Mouse (Mus musculus) layer of hippocampus, postnatal 14 days (tissue): ENCODE data around the gene Ttll1. TPM values are rescaled to one million over a fixed set of nuclear protein-coding genes. Genes with fewer than 3 reads are reported as not detected.
A peak's percentile ranks its signal among the peaks of the same experiment; 100 is the strongest.

Source experiments
- DNase-seq, 2 experiments: peaks; one replicate each; pipeline ENCODE4 v3.0.0; 2021 to 2022; ENCODE audit warnings: low spot score in 2 of 2, mixed read lengths in 1 of 2
- long read RNA-seq, 2 experiments: library from polyadenylated mRNA; stranded (forward); transcript quantifications; one replicate each; pipeline ENCODE4 v2.0.0; 2021
- total RNA-seq, 2 experiments: library from RNA; stranded (reverse); gene quantifications; 2 replicates each; pipeline ENCODE4 v1.2.3; 2021

Ttll1 gene
- total RNA-seq, result 10 to 100 TPM; 37.8 to 39.2 TPM
- long read RNA-seq, experiment 1, transcript Ttll1-201 (12 exons, 2,060 nt), result major isoform, 48 of 54 reads
- long read RNA-seq, experiment 1, partial matches to known transcripts, result 2 of 54 reads
- long read RNA-seq, experiment 1, other reads (novel, unspliced or antisense), result 4 of 54 reads
- long read RNA-seq, experiment 2, transcript Ttll1-201 (12 exons, 2,060 nt), result major isoform, 37 of 46 reads
- long read RNA-seq, experiment 2, partial matches to known transcripts, result 4 of 46 reads
- long read RNA-seq, experiment 2, other reads (novel, unspliced or antisense), result 5 of 46 reads

DNA sequence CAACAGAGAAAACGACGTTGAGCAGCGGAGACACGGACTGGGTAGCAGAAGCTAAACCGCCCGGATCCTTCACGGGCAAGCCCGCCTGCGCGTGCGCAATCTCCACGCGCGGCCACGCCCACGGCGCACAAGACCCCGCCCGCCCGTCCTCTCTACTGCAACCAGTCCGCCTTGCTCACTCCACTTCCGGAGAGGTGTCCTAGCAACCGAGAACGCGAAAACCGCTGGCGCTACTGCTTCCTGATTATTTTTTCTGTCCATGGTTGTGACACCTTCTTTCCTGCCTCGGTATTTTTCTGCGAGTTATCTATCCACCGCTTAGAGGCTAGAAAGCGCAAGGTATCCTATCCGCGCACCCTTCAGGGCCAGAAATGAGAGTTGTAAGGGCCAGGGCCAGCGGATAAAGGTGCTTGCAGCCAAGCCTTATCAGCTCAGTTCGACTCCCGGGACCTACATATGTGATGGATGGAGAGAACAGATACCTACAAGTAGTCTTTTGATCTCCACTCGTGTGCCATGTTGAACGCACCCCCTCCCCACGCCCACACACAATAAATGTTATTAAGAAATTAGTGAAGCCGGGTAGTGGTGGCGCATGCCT lies at the start of gene Ttll1:
Gene Ttll1 (minus strand): TSS at position 89 of the 601 bp plus-strand sequence.
- DNase-seq, result peak; percentile 87 to 96

DNA sequence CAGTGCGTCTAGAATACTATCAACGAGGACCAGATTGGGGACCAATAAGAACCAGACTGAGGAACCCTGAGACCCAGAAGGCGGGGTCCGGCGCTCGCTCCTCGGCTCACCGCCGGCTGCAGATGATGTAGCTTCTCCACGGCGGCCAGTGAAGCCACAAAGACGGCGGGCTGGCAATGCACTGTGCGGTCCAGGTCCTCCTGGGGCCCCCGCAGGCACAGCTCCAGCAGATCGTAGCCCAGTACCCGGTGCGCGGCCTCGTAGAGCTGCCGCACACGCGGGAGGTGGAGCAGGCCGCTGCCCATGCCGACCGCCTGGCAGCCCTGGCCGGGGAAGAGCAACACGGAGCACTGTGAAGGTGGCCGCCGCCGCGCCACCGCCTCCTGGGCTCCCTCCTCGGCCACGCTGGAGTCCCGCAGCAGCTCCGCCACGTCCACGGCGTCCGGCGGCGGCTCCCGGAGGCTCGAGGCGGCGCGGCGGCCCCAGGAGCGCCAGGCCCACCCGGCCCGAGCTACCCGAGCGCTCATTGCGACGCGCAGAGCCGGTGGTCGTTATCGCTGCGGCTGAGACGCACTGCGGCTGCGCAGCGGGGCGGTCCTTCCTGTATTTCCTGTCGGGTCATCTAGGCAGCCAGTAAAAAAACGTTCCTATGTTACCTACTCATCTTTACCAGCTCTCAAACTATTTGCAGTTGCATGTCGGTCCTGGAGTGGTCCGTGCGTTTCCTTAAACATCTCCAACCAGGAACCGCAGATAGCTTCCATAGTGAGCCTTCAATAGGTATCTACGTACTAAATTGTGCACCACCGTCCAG lies 44.7 kb upstream of the Ttll1 start:
- peak; percentile 80 to 91 for DNase-seq

DNA sequence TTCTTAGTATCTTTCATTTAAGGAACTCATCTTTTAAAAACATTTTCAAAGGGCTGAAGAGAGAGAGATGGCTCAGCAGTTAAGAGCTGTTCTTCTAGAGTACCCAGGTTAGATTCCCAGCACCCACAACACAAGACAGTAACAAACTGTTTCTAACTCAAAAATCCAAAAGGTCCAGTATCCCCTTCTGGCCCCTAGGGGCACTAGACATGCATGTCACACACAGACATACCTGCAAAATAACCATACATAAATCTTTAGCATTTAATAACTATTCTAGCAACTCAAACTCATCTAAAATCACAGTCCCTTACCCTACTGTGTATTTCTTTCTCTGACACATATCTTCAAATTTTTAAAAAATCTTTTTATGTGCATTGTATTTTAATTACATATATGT lies 43.1 kb upstream of the Ttll1 start:
- DNase-seq, result no peak

DNA sequence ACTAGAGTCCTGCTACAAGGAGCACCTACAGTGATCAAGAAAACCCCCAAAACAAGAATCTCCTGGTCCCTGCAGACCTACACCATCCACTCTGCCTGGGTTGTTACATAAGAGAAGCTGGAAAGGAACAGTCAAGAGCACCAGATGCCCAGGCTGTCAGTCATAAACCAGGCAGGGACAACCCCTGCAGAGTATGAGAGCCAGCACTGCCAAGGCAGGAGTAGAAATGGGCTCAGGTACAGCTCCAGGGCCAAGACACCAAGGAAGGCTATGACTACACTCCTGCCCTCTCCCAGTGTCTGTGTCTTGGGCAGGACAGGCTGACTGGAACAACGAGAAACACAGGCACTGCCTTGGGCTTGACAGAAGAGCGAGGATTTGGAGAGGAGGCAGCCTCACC lies 39.4 kb upstream of the Ttll1 start:
- DNase-seq, result no peak

DNA sequence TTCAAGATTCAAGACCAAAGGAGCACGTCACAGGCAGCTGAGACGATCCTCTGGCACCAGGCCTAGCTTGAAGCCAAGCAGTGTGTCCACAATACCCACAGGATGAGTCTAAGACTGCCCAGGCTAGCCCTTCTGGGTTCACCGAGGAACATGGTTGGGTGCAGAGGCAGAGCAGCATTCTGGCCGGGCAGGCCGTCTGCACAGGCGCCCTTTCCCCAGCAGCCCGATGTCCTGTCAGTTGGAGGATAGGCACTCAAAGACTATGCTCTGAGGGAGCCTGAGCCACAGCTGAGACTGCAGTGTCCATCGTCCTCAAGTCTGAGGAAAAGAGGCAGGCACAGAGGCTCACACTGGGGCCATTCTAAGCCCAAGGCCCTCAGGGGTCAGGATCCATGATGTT lies 36.5 kb upstream of the Ttll1 start:
- DNase-seq, result no peak

DNA sequence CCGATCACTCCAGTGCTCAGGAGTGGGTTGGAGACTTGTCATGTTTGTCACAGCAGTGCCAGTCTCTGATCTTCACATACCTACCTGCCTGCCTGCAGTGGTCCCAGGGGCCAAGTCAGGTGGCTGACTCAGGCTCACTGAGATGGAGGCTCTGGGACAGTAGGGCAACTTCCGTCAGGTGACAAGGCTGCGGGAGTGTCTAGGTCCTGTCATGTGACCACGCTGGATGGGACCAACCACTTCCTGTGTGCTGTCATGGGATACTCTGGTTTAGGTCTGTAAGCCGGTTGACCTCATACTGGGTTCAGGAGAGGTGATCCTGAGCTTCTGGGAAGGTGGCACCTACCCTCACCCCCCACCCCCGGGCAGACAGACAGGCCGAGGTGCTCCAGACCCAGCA lies 35.3 kb upstream of the Ttll1 start:
- no peak for DNase-seq

DNA sequence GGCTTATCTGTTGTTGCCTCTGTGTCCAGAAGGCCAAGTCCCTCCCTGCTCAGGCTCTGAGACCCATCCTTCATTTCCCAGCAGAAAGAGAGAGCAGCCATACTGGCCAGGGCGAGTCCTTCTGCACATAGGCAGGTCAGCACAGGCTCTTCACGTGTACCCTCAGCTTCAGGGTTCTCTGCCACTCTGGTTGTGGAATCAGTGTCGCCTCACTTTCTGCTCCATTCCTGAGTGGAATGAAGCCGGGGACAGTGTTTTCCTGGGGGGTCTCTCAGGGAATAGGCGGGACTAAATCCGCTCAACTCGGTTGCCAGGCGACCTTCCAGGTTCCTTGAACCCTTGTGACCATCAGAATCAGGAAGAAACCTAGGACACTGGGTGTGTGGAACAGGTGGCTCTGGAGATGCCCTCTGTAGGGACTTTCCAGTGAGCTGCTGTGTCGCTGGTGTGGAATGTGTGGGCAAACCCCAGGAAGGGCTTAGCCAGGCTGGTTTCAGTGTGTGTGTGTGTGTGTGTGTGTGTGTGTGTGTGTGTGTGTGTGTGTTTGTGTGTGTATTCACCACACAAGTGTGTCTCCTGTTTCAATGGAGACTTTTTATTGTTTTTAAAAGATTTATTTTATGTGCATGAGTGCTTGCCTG lies 31.1 kb upstream of the Ttll1 start:
- no peak for DNase-seq

DNA sequence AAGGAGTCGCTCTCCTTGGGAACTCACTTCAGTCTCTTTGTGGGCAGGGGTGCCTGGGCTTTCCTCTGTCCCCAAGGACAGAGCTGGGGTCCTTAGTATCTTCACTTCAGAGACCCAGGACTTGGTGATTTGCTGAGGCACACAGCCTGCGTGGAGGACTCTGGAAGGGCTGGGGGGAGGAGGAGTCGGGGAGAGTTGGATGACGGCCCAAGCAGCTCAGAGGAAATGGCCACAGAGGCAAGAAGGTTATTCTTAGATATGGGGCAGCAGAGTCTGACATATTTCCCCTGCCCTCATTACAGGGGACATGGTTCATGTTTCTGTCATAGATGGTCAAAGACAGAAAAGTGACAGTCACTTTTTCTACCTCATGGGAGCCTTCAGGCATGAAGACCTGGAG lies 29.2 kb upstream of the Ttll1 start:
- DNase-seq, result no peak

DNA sequence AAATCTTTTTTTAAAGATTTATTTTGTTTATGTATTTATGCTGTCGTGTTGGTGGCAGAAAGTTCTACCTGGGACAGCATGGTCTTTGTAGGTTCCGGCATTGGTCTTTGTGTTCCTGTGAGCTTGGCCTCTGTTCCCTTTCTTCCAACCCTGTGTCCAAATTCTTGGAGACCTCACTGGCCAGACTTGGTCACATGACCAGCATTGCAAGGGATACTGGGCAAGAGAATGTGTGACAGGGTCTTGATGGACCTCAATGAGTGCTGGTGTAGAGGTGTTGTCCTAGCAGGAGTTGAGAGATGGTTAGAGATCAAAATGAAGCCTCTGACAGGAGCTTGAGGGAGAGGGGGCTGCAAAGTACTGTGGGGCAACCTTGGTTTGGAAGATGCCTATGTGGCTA lies 28.2 kb upstream of the Ttll1 start:
- DNase-seq, result no peak

DNA sequence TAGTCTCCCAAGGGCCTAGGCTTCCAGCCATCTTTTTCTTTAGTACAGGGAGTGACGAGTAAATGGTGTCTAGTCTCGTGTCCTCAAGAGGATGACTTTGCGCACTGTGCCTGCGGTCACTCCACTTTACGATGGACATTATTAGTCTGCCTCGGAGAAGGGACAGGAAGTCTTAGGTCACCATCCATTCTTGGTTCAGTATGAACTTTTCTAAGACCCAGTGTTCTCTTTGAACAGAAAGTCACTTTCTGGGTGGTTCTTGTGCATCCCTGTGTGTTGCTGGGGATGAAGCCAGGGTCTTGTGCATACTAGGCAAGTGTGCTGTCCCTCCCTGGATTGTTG lies 25.2 kb upstream of the Ttll1 start:
- no peak for DNase-seq

DNA sequence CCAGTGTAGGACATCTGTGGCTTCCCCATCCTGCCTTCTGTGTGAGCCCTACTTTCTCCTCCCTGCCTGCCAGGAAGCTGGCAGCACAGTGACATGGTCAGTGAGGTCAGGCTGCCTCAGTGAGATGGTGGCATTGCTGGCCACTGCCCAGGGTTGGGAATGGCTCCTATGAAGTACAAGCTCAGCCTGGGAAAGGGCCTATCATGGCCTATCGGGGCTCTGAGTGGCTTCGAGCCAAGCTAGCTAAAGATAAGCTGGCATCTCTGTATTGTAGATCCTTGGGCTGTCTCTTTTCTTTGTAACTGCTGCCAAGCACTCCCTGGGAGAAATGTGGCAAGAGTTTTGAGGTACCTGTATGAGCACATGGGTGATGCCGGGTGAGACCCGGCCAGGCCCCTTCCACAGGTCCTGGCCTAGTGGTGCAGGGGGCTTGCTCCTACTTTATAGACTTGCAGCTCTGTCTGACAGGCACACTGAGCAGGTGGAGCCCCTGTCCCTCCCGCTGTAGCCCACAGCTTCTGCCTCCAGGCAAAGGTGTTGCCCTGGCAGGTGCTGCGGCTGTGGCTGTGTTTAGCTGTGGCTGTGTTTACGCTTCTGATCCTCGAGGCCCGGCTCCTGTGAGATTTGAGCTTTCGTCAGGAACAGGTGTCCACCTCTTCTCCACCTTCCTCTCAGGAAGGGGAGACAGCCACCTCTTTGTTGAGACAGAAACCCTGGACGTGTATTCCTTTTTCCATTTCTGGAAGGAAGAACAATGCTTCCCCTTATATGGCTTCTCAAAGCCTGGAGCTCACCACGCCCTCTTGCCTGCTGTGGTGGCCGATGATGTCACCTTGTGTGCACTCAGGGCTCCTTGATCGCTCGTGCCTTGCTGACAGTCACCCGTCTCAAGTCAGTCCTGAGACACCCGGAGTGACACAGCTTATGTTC lies 24.5 kb upstream of the Ttll1 start:
- no peak for DNase-seq

DNA sequence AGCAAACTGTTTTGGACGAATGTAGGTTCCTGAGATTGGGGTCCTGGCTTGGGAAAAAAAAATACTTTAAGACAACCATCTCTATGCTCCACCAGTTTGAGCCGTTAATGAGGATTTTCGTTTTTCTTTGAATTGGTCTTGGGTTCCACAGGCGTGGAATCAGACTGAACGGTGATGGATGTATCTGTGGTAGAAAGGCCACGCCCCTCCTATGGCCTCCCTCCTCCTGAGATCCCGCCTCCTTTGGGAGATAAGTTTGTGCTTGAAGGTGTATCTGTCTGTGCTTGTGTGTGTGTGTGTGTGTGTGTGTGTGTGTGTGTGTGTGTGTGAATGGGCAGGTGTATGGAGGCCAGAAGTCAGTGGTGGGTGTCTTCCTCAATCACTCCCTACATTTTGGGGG lies 21.9 kb upstream of the Ttll1 start:
- no peak for DNase-seq

DNA sequence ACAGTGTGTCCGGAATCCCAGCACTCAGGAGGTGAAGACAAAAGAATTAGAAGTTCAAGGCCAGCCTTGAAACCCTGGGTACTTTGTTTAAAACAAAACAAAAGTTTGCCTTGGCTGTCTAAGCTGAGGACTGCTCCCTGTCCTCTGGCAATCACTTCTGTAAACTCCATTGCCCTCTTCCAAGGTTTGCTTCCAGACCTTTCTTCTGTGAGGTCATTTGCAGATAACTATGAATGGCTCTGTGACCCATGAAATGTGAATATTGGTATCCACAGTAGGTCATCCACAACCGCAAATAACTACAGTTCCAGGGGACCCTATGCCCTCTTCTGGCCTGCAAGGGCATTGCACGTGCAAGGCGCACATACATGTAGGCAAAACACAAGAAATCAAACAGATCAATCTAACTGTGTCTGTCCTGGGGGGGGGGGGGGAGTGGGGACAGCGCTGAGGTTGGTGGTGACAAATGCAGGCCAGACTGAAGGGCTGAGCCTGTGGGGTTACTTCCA lies 21.3 kb upstream of the Ttll1 start:
- DNase-seq, result no peak

DNA sequence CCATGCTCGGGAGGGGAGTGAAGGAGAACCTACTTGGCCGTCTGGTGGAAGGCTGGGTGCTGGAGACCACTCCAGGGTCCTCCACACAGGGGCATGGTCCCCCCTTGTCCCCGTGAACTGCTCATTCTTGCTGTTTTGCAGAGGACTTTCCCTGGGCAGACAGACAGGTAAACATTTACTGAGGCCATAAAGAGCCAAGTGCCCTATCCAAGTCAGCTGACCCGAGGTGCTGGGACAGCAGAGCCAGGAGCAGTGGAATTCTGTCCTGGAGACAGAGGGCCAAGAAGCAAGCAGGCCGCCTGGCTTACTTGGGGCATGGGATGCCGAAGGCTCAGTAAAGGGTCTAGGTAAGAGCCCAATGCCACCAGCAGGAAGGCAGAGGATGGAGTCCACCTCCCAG lies 20.0 kb upstream of the Ttll1 start:
- no peak for DNase-seq

DNA sequence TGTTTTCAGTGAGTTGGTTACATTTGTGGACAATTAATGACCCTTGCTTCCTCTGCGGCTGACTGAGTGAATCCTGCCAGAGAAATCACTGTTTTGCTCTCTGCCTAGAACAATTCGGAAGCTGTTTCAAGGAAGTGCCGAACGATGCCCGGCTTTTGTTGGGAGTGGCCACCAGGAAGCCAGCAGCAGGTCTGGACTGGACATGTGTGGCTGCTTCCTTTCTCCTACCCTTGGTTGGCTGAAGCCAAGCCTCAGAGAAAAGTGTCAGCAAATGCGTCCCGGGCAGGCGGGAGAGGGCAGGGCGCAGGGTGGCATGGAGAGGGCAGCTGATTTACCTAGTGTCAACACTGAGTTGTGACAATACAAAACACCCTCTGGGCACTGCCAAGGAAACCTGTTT lies 19.5 kb upstream of the Ttll1 start:
- no peak for DNase-seq

DNA sequence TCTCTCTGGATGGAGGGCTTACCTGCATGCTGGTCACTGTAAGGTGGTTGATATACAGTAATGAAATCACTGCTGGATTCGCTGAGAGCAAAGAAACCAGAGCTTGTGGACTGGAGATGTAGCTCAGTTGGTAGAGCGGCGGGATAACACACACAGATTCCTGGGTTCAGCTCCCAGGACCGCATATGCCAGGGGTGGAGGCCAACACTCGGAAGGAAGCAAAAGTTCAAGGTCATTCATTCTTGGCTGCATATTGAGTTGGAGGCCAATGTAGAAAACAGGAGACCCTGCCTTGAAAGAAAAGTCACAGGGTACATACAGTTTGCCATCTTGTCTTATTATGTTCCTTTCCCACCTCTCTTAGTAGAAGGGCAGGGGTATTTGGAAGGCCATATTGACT lies 19.1 kb upstream of the Ttll1 start:
- no peak for DNase-seq

DNA sequence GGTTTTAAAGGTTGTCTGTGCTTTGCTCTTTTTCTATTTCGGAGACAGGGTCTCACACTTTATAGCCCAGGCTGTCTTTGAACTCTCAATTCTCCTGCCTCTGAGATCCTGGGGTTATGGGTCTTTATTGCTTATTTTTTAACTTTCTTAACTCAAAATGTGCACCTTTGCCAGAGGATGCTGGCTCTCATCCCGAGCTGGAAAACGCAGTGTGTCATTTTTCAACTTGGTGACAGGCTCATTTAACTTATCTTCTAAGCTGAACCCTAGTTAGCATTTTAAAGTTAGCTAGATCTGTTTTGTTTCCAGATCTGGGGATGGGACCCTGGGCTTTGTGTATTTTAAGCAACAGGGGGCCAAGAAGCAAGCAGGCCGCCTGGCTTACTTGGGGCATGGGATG lies 18.2 kb upstream of the Ttll1 start:
- DNase-seq, result no peak

DNA sequence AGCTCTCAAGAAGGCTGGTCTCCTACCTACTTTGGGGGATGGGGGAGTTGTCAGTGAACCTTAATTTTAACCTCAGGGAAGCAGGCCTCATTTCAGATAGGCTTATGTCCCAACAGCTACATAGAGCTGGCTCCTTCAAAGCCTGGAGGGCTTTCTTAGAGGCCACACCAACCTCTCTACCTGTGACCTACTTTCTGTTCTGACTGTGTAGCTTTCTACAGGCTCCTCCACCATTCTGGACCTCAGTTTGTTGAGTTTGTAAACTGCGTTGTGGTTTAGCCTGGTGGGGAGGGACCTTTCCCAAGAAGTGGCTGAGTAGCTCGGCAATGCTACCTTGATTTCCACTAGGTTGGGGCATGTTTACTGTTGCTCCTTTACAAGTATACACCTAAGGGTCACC lies 17.1 kb upstream of the Ttll1 start:
- no peak for DNase-seq

DNA sequence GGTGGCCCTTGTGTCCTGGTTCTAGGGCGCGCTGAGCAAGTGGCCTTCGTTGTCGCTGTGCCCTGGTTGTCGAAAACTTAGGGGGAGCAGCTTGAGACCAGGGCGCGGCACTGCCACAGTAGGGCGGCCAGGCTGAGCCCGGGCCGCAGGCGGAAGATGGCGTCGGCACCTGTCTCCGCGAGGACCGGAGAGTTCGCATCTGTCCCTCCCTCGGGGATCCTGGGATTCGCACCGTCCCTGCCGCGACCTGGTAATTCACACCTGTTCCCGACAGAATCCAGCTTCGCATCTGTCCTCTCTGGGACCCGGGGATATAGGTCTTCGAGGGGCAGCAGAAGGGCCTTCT lies 16.4 kb upstream of the Ttll1 start:
- DNase-seq, result no peak

DNA sequence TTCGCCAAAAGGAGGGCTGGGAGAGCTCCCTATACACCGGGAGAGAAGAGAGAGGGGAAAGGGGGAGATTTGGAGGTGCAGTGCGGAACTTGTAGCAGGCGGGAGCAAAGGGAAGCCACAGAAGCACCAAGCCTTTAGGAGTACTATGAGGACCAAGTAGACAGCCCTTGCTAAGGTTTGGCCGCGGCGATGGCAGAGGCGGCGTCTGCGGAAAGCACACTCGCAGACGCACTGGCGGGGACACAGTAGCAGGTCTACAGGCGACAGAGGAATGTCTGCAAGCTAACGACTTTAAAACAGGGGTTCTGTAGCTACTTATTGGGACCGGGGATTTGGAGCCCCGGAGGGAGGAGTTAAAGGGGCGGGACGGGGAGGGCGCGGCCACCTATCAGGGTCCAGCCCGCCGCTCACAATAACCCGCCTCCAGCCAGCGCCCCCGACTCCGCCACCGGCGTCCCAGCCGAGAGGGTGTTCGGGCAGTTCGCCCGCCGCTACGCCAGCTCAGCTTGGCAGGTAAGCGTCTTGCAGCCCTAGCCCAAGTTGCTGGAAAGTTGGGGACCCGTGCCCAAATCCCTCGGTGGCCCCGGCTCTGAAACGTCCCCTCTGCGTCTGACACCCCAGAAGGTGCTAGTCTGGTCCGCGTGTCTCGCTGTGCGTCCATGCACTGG lies 15.9 kb upstream of the Ttll1 start, which contains the start of gene Bik:
Gene Bik (plus strand): TSS at position 439 of the 668 bp plus-strand sequence.
- DNase-seq, result no peak
